ENCODE assay signal across 25 mouse cellular contexts in genomic region chr10:76667197-76667805, GRCm38 (mm10). TPM values are rescaled to one million over a fixed set of nuclear protein-coding genes. Genes with fewer than 3 reads are reported as not detected.
"Had no signal": no experiment of that assay in that cellular context is flagged by ENCODE, and none has a peak within 500 bp of the region (broad histone marks: within the 10 kb centered on the region; RNA-seq: fewer than 3 reads in every experiment).

No protein-coding gene starts in this region.

- ATAC-seq: liver, embryonic 12.5 days had no signal

- H3K27ac ChIP-seq: kidney, embryonic 15.5 days; limb, embryonic 10.5 days; limb, embryonic 13.5 days; liver, embryonic 12.5 days; liver, embryonic 15.5 days; lung, embryonic 15.5 days; macrophage; neural tube, embryonic 12.5 days; neural tube, embryonic 15.5 days had no signal

- H3K27me3 ChIP-seq: kidney, embryonic 15.5 days; limb, embryonic 13.5 days; liver, embryonic 12.5 days; liver, embryonic 15.5 days; lung, embryonic 15.5 days; neural tube, embryonic 12.5 days; neural tube, embryonic 15.5 days; stomach, embryonic 15.5 days had no signal

- DNase-seq: kidney, adult 8-10 months; kidney, postnatal 14 days; kidney, postnatal 4 days; liver; lung, adult 18-20 months; lung, postnatal 14 days; midbrain, embryonic 14.5 days; right cerebral cortex, adult 18-20 months; right cerebral cortex, postnatal 14 days; right cerebral cortex, postnatal 4 days; thymus, adult 2 months; thymus, postnatal 14 days; thymus, postnatal 4 days had no signal

- H3K9ac ChIP-seq: kidney, embryonic 15.5 days; limb, embryonic 13.5 days; liver, embryonic 12.5 days; liver, embryonic 15.5 days; lung, embryonic 15.5 days; neural tube, embryonic 12.5 days; neural tube, embryonic 15.5 days; stomach, embryonic 15.5 days had no signal

- H3K4me1 ChIP-seq: limb, embryonic 10.5 days; liver, embryonic 12.5 days; liver, embryonic 15.5 days; neural tube, embryonic 12.5 days; neural tube, embryonic 15.5 days had no signal

- H3K4me3 ChIP-seq: kidney, embryonic 15.5 days; limb, embryonic 10.5 days; limb, embryonic 13.5 days; liver, embryonic 12.5 days; liver, embryonic 15.5 days; lung, embryonic 15.5 days; neural tube, embryonic 12.5 days; neural tube, embryonic 15.5 days; stomach, embryonic 15.5 days had no signal

- H3K9me3 ChIP-seq: kidney, embryonic 15.5 days; limb, embryonic 10.5 days; liver, embryonic 15.5 days; lung, embryonic 15.5 days; stomach, embryonic 15.5 days had no signal

- H3K4me2 ChIP-seq: kidney, embryonic 15.5 days; limb, embryonic 13.5 days; liver, embryonic 12.5 days; liver, embryonic 15.5 days; lung, embryonic 15.5 days; midbrain, embryonic 11.5 days; neural tube, embryonic 12.5 days; neural tube, embryonic 15.5 days; stomach, embryonic 15.5 days had no signal

- H3K36me3 ChIP-seq: kidney, embryonic 15.5 days; limb, embryonic 10.5 days; limb, embryonic 13.5 days; liver, embryonic 12.5 days; liver, embryonic 15.5 days; lung, embryonic 15.5 days; neural tube, embryonic 12.5 days; neural tube, embryonic 15.5 days; stomach, embryonic 15.5 days had no signal

RNA-seq across cellular contexts. Expression of gene Col6a1, which starts 58.7 kb away (rescaled TPM):
- total RNA-seq: megakaryocyte-erythroid progenitor cell, adult 5-6 weeks had no signal
